Mouse (Mus musculus) left cerebral cortex, adult 18-20 months (tissue): Measurements from ENCODE around the gene Olfr786. TPM values are rescaled to one million over a fixed set of nuclear protein-coding genes. Genes with fewer than 3 reads are reported as not detected.

Experiments
- DNase-seq, 2 experiments: peaks; one replicate each; pipeline ENCODE4 v3.0.0; 2021 to 2022; ENCODE audit warnings: low spot score in 2 of 2, mixed read lengths in 1 of 2
- long read RNA-seq, 2 experiments: library from polyadenylated mRNA; stranded (forward); transcript quantifications; one replicate each; pipeline ENCODE4 v2.0.0; 2021
- total RNA-seq, 2 experiments: library from RNA; stranded (reverse); gene quantifications; 2 replicates each; pipeline ENCODE4 v1.2.3; 2021

The Olfr786 gene
- not detected for total RNA-seq
- long read RNA-seq, experiment 1, result 0 reads
- long read RNA-seq, experiment 2, result 0 reads

GRCm38 (mm10) chr10:129427006-129427405 lies at the start of gene Olfr786:
Gene Olfr786, plus strand, starts transcription at chr10:129427306.
- DNase-seq, result no peak

- no peak for DNase-seq
Observed at GRCm38 (mm10) chr10:129383783-129384182, 43.3 kb upstream of the Olfr786 start, which contains the start of gene Olfr784. Gene Olfr784, plus strand, starts transcription at chr10:129384083.

GRCm38 (mm10) chr10:129400892-129401291 lies 26.2 kb upstream of the Olfr786 start:
- DNase-seq, result no peak

GRCm38 (mm10) chr10:129405126-129405525 lies 22.0 kb upstream of the Olfr786 start, which contains the start of gene Olfr785:
Gene Olfr785, plus strand, starts transcription at chr10:129405426.
- DNase-seq, result no peak

GRCm38 (mm10) chr10:129461562-129461961 lies 34.5 kb downstream of the Olfr786 start, which contains the start of gene Olfr787:
Gene Olfr787, plus strand, starts transcription at chr10:129461862.
- no peak for DNase-seq

GRCm38 (mm10) chr10:129470698-129471097 lies 43.6 kb downstream of the Olfr786 start, which contains the start of gene Olfr788:
Gene Olfr788, plus strand, starts transcription at chr10:129470998.
- DNase-seq, result no peak

GRCm38 (mm10) chr10:129473256-129473655 lies 46.1 kb downstream of the Olfr786 start:
- no peak for DNase-seq

GRCm38 (mm10) chr10:129473723-129474122 lies 46.6 kb downstream of the Olfr786 start:
- no peak for DNase-seq

GRCm38 (mm10) chr10:129484452-129484851 lies 57.3 kb downstream of the Olfr786 start, which contains the start of gene Olfr789:
Gene Olfr789, plus strand, starts transcription at chr10:129484752.
- no peak for DNase-seq

Other genes with a start within 250 kb of the Olfr786 start
- not detected for gene Olfr772, start 249.4 kb upstream of the Olfr786 start, total RNA-seq
- not detected for gene Olfr773, start 239.9 kb upstream of the Olfr786 start, total RNA-seq
- gene Olfr774, start 191.1 kb upstream of the Olfr786 start, total RNA-seq, result not detected
- gene Olfr775, start 178.9 kb upstream of the Olfr786 start, total RNA-seq, result not detected
- not detected for gene Olfr776, start 168.2 kb upstream of the Olfr786 start, total RNA-seq
- gene Olfr777, start 155.8 kb upstream of the Olfr786 start, total RNA-seq, result not detected
- gene Olfr780, start 109.2 kb upstream of the Olfr786 start, total RNA-seq, result not detected
- not detected for gene Olfr781, start 98.5 kb upstream of the Olfr786 start, total RNA-seq
- gene Olfr782, start 78.5 kb upstream of the Olfr786 start, total RNA-seq, result not detected
- under 1 TPM; 0.14 to 0.21 TPM for gene Olfr784, start 43.2 kb upstream of the Olfr786 start, total RNA-seq
- not detected for gene Olfr785, start 21.9 kb upstream of the Olfr786 start, total RNA-seq
- gene Olfr787, start 34.6 kb downstream of the Olfr786 start, total RNA-seq, result not detected
- not detected for gene Olfr788, start 43.7 kb downstream of the Olfr786 start, total RNA-seq
- not detected for gene Olfr789, start 57.4 kb downstream of the Olfr786 start, total RNA-seq
- gene Olfr790, start 71.2 kb downstream of the Olfr786 start, total RNA-seq, result not detected
- gene Olfr791, start 94.5 kb downstream of the Olfr786 start, total RNA-seq, result not detected
- not detected for gene Olfr792, start 111.9 kb downstream of the Olfr786 start, total RNA-seq
- gene Olfr794, start 140.3 kb downstream of the Olfr786 start, total RNA-seq, result not detected
- gene Olfr796, start 185.3 kb downstream of the Olfr786 start, total RNA-seq, result not detected
- gene Olfr798, start 200.6 kb downstream of the Olfr786 start, total RNA-seq, result not detected
- gene Olfr799, start 210.2 kb downstream of the Olfr786 start, total RNA-seq, result not detected
- gene Olfr800, start 230.4 kb downstream of the Olfr786 start, total RNA-seq, result not detected
- gene Olfr801, start 246.6 kb downstream of the Olfr786 start, total RNA-seq, result not detected